Comparison of ENCODE assay signal across 27 mouse cellular contexts in genomic region chr4:44612392-44612791, GRCm38 (mm10).
"Had no signal": no experiment of that assay in that cellular context is flagged by ENCODE, and none has a peak within 500 bp of the region (broad histone marks: within the 10 kb centered on the region; RNA-seq: fewer than 3 reads in every experiment).

No protein-coding gene starts in this region.

- H3K9ac ChIP-seq: embryonic facial prominence, embryonic 12.5 days; embryonic facial prominence, embryonic 13.5 days; embryonic facial prominence, embryonic 15.5 days; forebrain, embryonic 12.5 days; forebrain, embryonic 13.5 days; forebrain, embryonic 15.5 days; forebrain, postnatal 0 days had no signal

- H3K4me3 ChIP-seq: embryonic facial prominence, embryonic 10.5 days; embryonic facial prominence, embryonic 12.5 days; embryonic facial prominence, embryonic 13.5 days; embryonic facial prominence, embryonic 15.5 days; erythroblast, embryonic 14.5 days; forebrain, embryonic 10.5 days; forebrain, embryonic 12.5 days; forebrain, embryonic 13.5 days; forebrain, embryonic 15.5 days; gastrocnemius, adult 2 months; heart, adult 2 months had no signal

- H3K4me1 ChIP-seq: embryonic facial prominence, embryonic 12.5 days; embryonic facial prominence, embryonic 13.5 days; embryonic facial prominence, embryonic 15.5 days; forebrain, embryonic 10.5 days; forebrain, embryonic 12.5 days; forebrain, embryonic 13.5 days; forebrain, embryonic 15.5 days had no signal

- ATAC-seq: forebrain, embryonic 13.5 days; forebrain, embryonic 14.5 days; forebrain, embryonic 15.5 days; forebrain, embryonic 16.5 days; forebrain, postnatal 0 days had no signal

- H3K36me3 ChIP-seq: embryonic facial prominence, embryonic 10.5 days; embryonic facial prominence, embryonic 12.5 days; embryonic facial prominence, embryonic 13.5 days; embryonic facial prominence, embryonic 15.5 days; forebrain, embryonic 10.5 days; forebrain, embryonic 12.5 days; forebrain, embryonic 15.5 days had no signal

- H3K4me2 ChIP-seq: embryonic facial prominence, embryonic 12.5 days; embryonic facial prominence, embryonic 13.5 days; embryonic facial prominence, embryonic 15.5 days; forebrain, embryonic 12.5 days; forebrain, embryonic 13.5 days; forebrain, embryonic 15.5 days had no signal

- DNase-seq: cerebellum, adult 9-10 months; cerebellum, adult 9-11 months; cerebellum, postnatal 10 days; cerebellum, postnatal 14 days; cerebellum, postnatal 25 days; cerebellum, postnatal 36 days; embryo, embryonic 11 days; forebrain, postnatal 0 days; gastrocnemius, adult 2 months; gastrocnemius, postnatal 10 days; gastrocnemius, postnatal 14 days; gastrocnemius, postnatal 25 days; gastrocnemius, postnatal 36 days; heart, adult 11 months; heart, adult 18-20 months; heart, adult 2 months had no signal

- H3K27ac ChIP-seq: embryonic facial prominence, embryonic 10.5 days; embryonic facial prominence, embryonic 12.5 days; embryonic facial prominence, embryonic 13.5 days; embryonic facial prominence, embryonic 15.5 days; forebrain, embryonic 10.5 days; forebrain, embryonic 12.5 days; forebrain, embryonic 13.5 days; forebrain, embryonic 15.5 days; gastrocnemius, adult 2 months; heart, adult 2 months had no signal

- H3K9me3 ChIP-seq: embryonic facial prominence, embryonic 10.5 days; embryonic facial prominence, embryonic 12.5 days; embryonic facial prominence, embryonic 13.5 days; embryonic facial prominence, embryonic 15.5 days; forebrain, embryonic 10.5 days; forebrain, embryonic 12.5 days; forebrain, embryonic 13.5 days; forebrain, embryonic 15.5 days had no signal

- H3K27me3 ChIP-seq: embryonic facial prominence, embryonic 12.5 days; embryonic facial prominence, embryonic 13.5 days; embryonic facial prominence, embryonic 15.5 days; forebrain, embryonic 12.5 days; forebrain, embryonic 13.5 days; forebrain, embryonic 15.5 days had no signal
